Comparison of ENCODE assay signal across 6 mouse cellular contexts in genomic region chr5:40304777-40305176, GRCm38 (mm10).
DNase-seq lines count a peak whose midpoint lies in the region; ATAC-seq lines count a peak whose summit lies in the region.

No protein-coding gene starts in this region.

- DNase-seq in brain, adult 2 months (ENCODE audit: low read depth, low spot score) = peak; percentile 42
- DNase-seq in frontal cortex, postnatal 36 days (ENCODE audit: low spot score in 2 of 2) = peak; percentile 8 to 19
- DNase-seq in left cerebral cortex, adult 9 months (ENCODE audit: low spot score in 2 of 2) = peak; percentile 1 to 4
- DNase-seq in right cerebral cortex, adult 18-20 months = peak; percentile 18
- peak; percentile 28 for DNase-seq in telencephalon, adult 2 months (ENCODE audit: low read depth, low spot score)

- peak; percentile 91 for ATAC-seq in frontal cortex, adult (ENCODE audit: low TSS enrichment)

Comparison
In these comparisons a context has a peak if more than half of its experiments do, and no peak if none do; other contexts are left out.
1. Peak in every context shown above with its lines: DNase-seq and ATAC-seq.